Mouse (Mus musculus) gastrocnemius, postnatal 10 days (tissue): Measurements from ENCODE around the gene Sprr2e. TPM values are rescaled to one million over a fixed set of nuclear protein-coding genes. Genes with fewer than 3 reads are reported as not detected.

Source experiments
- DNase-seq: peaks from one replicate; pipeline ENCODE4 v3.0.0; 2021; ENCODE audit warnings: mixed read lengths
- long read RNA-seq, 2 experiments: library from polyadenylated mRNA; stranded (forward); transcript quantifications; one replicate each; pipeline ENCODE4 v2.0.0; 2021
- total RNA-seq, 2 experiments: library from RNA; stranded (reverse); gene quantifications; 2 replicates each; pipeline ENCODE4 v1.2.3; 2021

Gene Sprr2e
- not detected for total RNA-seq
- long read RNA-seq, experiment 1: 0 reads
- long read RNA-seq, experiment 2: 0 reads

DNA sequence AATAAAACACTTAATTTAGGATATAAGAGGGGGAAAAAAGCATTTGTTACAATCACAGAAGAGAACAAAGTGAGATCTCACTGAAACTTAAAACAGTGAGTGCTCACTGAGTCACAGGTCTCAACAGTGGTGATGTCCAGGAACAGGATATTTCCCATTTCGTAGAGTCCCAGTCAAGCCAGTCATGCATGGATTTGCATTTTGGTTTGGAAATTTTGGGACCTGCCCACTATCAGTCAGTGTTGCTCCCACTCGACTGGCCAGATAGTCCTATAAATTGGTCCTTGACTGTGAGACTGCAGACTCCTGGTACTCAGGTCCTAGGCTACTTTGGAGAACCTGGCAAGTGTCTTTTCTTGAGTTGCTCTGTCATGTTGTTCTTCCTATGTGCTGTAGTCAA is at the start of gene Sprr2e:
TSS of gene Sprr2e (plus strand) at position 301 of the 400 bp plus-strand sequence.
- DNase-seq: no peak

DNA sequence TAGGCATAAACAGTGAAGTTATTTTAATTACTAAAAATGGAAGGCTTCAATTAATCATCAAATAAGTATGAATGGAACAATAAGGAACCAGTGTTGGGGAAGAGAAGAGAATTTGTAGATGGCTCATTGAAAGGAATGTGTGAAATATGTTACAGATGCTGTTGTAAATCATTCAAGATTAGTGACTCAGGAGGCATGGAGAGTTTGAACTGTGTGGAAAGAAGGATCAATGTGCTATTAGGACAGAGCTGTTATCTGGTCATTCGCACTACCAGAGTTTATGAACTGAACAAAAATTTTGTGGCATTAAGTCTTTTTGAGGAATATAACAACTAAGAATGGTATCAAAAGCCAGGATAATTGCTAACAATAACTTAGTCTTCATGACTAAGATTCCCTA is 44.5 kb upstream of the Sprr2e start:
- no peak for DNase-seq

DNA sequence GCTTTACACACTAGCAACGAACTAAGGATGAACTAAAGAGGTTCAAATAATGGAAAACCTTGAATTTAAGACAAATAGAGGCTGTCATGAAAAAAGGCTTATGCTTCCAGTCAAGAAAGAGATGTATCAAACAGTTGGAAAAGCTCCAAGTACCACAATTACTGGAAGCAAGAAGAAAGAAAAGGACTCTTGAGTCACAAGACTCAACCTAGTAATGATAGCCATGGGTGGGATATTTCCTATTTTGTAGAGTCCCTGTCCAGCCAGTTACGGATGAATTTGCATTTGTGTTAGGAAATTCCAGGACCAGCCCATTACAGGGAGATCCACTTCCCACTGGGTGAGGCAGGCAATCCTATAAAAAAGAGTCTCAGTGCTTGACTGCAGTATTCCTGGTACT is 35.6 kb upstream of the Sprr2e start, which contains the start of gene Sprr2b:
TSS of gene Sprr2b (plus strand) at position 301 of the 400 bp plus-strand sequence.
- no peak for DNase-seq

DNA sequence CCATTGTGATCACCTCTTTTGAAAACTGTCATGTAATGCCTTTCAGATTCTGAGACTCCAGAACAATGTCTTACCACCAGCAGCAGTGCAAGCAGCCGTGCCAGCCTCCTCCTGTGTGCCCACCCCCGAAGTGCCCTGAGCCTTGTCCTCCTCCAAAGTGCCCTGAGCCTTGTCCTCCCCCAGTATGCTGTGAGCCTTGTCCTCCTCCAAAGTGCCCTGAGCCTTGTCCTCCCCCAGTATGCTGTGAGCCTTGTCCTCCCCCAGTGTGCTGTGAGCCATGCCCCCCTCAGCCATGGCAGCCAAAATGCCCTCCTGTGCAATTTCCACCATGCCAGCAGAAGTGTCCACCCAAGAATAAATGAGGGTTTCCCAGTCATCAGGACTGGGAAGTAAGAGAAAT is 34.6 kb upstream of the Sprr2e start:
- DNase-seq: no peak

DNA sequence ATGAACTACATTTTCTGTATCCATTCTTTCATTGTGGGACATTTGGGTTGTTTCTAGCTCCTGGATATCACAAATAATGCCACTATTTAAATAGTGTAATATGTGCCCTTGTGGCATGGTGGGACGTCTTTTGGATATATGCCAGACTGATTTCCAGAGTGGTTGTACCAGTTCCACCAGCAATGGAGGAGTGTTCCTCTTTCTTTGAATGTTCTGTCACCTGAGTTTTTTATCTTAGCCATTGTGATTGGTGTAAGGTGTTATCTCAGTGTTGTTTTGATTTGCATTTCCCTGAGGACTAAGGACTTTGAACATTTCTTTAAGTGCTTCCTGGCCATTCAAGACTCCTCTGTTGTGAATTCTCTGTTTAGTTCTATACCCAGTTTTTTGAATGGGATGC is 15.7 kb upstream of the Sprr2e start:
- DNase-seq: no peak

DNA sequence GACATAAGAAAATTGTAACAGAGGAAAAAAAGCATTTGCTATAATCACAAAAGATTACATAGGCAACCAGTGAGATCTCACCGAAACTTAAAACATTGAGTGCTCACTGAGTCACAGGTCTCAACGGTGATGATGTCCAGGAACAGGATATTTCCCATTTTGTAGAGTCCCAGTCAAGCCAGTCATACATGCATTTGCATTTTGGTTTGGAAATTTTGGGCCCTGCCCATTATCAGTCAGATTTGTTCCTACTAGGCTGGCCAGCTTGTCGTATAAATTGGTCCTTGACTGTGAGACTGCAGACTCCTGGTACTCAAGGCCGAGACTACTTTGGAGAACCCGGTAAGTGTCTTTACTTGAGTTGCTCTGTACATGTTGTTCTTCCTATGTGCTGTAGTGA is 13.1 kb upstream of the Sprr2e start, which contains the start of gene Sprr2d:
TSS of gene Sprr2d (plus strand) at position 301 of the 400 bp plus-strand sequence.
- DNase-seq: no peak

DNA sequence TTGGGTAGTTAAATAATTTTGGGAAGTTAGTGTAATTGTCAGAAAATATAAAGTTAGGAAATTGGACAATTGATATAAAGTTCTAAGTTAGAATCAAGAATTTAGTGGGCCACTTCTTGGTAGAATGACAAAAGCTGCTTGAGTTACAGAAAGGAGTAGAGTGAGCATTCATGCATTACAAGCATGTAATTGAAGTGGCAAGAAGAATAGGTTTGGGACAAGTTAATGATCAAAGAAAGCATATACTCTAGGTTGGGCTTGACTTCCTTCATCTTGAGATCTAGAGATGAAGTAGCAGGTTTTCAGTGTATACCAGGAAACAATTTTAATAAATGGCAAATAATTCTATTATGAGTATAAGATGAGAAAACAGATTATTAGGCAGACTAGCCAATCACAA is 9.7 kb downstream of the Sprr2e start:
- no peak for DNase-seq

DNA sequence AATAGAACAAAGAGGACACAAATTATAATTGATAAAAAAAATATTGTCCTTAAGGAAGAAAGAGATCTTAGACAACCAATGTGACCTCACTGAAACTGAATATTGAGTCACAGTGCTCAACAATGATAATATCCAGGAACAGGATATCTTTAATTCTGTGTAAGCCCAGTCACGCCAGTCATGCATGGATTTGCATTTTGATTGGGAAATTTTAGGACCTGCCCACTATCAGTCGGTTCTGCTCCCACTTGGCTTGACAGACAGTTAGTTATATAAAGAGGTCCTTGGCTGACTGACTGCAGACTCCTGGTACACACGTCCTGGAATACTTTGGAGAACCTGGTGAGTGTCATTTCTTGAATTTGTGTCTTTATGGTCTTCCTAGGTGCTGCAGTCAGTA is 12.9 kb downstream of the Sprr2e start, which contains the start of gene Sprr2f:
TSS of gene Sprr2f (plus strand) at position 301 of the 400 bp plus-strand sequence.
- DNase-seq: no peak

DNA sequence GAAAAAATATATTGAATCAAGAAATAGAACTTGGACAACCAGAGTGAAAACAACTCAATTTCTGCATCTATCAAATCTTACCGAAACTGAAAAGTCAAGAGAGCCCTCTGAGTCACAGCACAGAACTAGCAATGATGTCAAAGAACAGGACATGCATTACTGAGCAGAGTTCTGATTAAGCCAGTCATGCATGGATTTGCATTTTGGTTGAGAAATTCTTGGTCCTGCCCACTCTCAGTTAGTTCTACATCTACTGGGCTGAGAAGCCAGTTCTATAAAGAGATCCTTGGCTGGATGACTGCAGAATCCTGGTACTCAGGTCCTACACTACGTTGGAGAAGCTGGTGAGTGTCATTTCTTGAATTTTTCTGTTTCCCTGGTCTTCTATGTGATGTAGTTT is 21.7 kb downstream of the Sprr2e start:
- no peak for DNase-seq

DNA sequence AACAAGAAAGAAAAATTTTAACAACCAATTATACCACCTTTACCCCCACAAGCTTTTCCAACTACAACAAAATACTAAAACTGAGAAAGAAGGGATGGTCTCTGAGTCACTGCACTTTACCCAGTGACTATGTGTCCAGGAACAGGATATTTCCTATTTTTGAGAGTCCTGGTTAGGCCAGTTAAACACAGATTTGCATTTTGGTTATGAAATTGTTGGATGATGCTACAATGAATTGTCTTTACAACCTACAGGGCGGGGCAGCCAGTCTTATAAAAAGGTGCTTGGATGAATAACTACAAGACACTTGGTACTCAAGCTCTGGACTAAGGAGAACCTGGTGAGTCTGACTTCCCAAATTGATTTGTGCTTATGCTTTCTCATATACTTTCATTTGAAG is 33.4 kb downstream of the Sprr2e start, which contains the start of gene Sprr2h:
TSS of gene Sprr2h (plus strand) at position 301 of the 400 bp plus-strand sequence.
- no peak for DNase-seq

DNA sequence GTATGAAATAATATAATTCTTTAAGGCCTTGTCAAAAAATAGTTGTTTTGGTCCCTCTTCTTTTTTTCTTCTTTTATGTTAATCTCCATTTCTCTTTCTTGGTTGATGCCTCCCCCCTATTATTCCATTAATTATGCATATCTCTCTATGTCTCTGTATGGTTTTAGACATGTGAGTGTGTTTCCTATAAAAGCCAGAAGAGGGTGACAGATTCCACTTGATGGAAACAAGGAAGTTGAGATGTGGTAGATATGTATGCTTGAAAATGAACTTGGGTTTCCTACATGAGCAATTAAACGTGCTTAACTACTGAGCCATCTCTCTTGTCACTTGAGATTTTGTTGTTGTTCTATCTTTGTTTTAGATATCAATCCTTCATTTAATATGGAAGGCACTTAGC is 42.4 kb downstream of the Sprr2e start:
- no peak for DNase-seq

Other genes starting within 250 kb of the Sprr2e start
- under 1 TPM in 1 of 2 experiments, not detected in 1; 0.23 TPM for gene Prr9, start 228.2 kb upstream of the Sprr2e start, total RNA-seq
- gene Lelp1, start 209.4 kb upstream of the Sprr2e start, total RNA-seq: not detected
- not detected for gene Sprr2a1, start 136.3 kb upstream of the Sprr2e start, total RNA-seq
- gene Sprr2a2, start 136.2 kb upstream of the Sprr2e start, total RNA-seq: not detected
- not detected for gene Sprr2a3, start 66.7 kb upstream of the Sprr2e start, total RNA-seq
- gene Sprr2b, start 35.5 kb upstream of the Sprr2e start, total RNA-seq: not detected
- gene Sprr2d, start 13.0 kb upstream of the Sprr2e start, total RNA-seq: not detected
- gene Sprr2f, start 13.0 kb downstream of the Sprr2e start, total RNA-seq: not detected
- gene Sprr2h, start 33.5 kb downstream of the Sprr2e start, total RNA-seq: not detected
- gene Sprr2i, start 55.8 kb downstream of the Sprr2e start, total RNA-seq: not detected
- not detected for gene Sprr2j-ps, start 65.9 kb downstream of the Sprr2e start, total RNA-seq
- gene Gm9774, start 77.3 kb downstream of the Sprr2e start, total RNA-seq: 1 to 10 TPM; 3.9 to 5.8 TPM
- gene Sprr2k, start 80.4 kb downstream of the Sprr2e start, total RNA-seq: not detected
- not detected for gene Sprr1b, start 86.6 kb downstream of the Sprr2e start, total RNA-seq
- not detected for gene Sprr3, start 106.6 kb downstream of the Sprr2e start, total RNA-seq
- not detected for gene Sprr1a, start 133.8 kb downstream of the Sprr2e start, total RNA-seq
- not detected for gene Sprr4, start 148.3 kb downstream of the Sprr2e start, total RNA-seq
- gene 2310046K23Rik, start 182.4 kb downstream of the Sprr2e start, total RNA-seq: not detected
- gene Ivl, start 221.6 kb downstream of the Sprr2e start, total RNA-seq: not detected
- not detected for gene Smcp, start 236.9 kb downstream of the Sprr2e start, total RNA-seq